Mouse (Mus musculus) embryo, embryonic 11.5 days (tissue): ENCODE measurements around the gene Grb10.

Experiments
- DNase-seq: peaks from one replicate; pipeline ENCODE4 v3.0.0-alpha.2; 2012; ENCODE audit warnings: low read depth, low spot score

Gene Grb10

DNA sequence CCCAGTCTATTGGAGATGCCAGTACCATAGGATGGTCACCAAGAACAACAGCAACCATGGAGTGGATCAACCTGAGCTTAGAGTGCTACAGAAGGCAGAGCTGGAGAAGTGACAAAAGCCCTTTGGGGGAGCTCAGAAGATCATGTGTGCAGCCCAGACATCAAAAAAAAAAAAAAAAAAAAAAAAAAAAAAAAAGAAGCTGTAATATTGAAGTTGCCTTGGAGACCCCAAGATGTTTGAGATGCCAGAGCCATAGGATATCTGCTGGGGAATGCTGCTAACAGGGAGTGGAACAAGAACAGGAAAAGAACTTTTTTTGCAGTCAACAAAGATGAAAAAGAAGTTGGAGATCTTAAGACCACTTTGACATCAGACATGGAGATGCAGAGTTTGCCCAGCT is 133.0 kb downstream of the Grb10 start:
- DNase-seq, result no peak

DNA sequence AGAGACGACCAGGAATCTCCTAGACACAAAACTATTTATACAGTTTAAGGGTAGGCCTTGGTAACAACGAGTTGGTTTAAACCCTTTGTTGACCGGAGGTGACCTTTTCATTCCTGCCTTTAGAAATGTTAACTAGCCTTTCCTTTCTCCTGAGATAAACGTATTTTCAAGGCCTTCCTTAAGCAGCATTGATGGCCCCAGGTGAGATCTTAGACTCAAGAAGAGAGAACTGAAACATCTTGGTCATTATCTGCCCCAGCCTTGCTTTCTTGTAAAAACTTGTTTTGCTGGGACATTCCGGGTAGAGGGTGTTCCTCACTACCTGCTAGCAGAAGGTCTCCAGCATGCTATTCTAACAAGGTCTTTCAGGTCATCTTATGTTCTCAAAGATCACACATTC is 133.5 kb downstream of the Grb10 start:
- DNase-seq, result no peak

DNA sequence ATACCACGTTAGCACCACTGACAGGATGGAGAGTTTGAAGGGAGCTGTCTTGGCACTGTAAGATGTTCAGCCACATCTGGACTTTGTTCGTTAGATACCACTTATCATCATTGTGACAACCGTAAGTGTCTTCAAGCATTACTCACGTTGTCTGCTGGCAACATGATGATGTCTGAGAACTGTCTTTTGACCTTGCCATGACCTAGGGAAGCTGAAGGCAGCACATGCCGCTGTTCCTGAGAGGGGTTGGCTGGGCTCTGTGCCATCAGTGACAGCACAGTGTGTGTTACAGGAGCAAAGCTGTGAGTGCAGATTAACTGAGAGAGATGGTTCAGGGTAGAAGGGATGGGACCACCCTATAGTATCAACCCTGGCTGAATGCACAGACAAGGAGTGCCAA is 137.0 kb downstream of the Grb10 start:
- DNase-seq, result no peak

DNA sequence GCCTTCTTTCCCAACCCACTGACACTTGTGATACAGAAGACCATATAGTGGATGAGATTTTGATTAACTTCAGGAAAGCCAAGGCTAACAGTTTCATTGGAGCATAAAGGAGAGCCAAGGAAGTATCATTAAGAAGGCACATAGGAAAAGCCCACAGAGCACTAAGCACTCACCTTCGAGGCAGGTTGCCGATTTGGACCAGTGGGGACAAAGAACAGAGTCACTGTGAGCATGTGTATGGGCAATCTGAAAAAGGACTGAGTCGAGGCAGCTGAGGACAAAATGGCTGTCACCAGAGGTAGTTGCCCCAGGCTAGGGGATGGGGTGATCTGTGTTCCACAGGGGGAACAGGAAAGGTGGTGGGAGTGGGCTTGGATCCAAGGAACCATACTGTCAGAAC is 140.0 kb downstream of the Grb10 start:
- DNase-seq, result no peak

DNA sequence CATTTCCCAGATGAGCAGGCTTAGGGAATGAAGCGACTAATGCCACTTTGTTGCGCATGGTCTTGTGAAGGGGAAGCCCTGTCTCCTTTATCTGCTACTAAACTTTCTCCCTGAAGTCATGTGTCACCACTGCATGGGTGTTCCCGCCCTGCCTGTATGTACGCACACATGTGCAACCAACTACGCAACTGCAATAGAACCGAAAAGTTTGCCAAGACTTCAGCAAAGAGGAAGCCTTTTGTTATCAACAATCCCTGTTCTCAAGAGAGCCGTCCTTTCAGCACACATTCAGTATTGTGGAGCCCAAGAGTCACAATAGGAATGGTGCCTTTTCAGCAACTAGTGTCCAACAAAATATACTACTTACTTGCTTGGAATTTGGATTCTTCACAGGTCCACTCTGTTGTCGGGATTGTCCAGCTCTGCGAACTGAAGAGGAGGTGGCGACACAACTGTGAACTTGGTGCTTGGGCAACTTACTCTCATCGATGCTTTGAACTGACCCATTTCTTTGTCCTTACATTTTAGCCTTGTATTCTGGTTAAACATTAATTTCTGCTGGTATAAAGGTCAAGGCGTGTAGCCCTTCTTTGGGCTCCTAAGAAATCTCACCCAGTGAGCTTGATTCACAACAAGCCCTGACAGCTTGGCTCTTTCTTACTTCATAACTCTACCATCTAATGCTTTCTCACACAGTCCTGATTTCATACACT is 140.7 kb downstream of the Grb10 start, which contains the start of gene Ddc:
Gene Ddc, minus strand, starts transcription at position 500 of the 713 bp plus-strand sequence.
- no peak for DNase-seq

DNA sequence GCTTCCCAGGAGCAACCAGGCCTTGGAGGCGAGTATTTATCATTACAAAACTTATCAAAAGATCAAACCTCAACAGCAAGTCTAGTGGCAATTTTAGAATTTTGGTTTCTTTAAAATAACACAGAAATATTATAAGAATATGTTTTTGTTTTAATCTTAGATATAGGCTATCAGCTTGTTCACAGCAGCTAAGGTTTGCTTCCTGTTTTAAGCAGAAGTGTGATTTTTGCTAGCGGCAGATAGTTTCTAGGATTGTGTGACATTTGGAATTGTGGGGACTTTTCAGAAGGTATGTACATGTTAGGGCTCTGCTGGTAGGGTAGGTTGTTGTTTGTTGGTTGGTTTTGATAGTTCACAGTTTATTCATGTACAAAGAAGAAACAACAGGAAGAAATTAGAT is 143.0 kb downstream of the Grb10 start:
- DNase-seq, result no peak

DNA sequence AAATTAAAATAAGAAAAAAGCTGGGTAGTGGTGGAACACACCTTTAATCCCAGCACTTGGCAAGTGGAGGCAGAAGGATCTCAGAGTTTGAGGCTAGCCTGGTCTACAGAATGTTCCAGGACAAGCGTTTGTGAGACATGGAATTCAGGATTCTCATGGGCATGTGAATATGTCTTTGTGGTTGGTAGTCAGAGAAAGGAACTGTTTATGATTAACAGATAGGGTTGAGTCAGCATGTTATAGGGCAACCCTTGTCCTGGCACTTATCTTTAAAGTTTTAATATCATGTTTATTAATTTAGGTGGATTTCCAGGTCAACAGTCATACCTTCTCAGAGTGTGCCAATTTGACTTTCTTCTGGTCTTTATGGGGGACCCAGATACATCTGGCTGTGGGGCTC is 144.7 kb downstream of the Grb10 start:
- no peak for DNase-seq

DNA sequence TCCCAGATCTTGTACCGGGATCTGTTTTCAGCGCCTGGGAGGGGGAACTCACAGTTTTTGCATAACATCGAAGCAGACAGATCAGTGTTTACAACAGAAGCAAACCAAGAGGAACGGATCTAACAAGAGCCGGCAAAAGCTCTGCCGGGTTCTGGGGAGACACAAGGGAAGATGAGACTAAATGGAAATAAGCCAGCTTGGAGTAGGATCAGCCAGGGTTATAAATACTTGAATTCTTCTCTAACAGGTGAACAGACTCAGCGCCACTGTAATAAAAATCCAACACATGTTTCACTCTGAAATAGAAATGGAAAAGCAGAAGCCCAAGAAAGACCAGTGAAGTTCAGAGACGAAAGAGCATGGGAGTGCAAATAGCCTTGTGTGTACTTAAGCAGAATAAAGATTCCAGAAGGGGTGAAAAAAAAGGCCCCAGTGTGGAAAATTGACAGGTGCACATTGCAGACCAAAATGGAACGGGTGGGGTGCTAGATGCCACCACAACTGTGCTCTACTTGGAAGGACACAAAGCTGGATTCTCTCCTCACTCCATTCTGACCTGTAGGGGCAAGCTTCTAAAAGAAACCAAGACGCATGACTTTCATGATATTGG is 145.4 kb downstream of the Grb10 start:
- DNase-seq, result no peak

DNA sequence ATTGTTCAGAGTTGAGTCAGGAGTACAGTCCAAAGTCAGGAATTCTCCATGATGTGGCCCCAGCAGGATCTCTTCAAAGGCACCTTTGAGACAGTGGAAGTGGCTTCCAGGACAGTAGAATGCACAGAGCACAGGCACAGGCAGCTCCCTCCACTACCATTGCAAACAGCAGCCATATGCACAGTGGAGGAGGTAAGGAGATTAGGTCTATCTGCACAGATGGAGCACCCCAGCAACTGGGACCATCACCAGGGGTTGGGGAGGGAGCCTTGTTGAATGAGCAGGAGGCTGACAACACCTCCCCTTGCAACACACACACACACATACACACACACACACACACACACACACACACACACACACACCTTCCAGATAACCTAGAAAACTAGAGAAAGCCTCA is 146.7 kb downstream of the Grb10 start:
- DNase-seq, result no peak

DNA sequence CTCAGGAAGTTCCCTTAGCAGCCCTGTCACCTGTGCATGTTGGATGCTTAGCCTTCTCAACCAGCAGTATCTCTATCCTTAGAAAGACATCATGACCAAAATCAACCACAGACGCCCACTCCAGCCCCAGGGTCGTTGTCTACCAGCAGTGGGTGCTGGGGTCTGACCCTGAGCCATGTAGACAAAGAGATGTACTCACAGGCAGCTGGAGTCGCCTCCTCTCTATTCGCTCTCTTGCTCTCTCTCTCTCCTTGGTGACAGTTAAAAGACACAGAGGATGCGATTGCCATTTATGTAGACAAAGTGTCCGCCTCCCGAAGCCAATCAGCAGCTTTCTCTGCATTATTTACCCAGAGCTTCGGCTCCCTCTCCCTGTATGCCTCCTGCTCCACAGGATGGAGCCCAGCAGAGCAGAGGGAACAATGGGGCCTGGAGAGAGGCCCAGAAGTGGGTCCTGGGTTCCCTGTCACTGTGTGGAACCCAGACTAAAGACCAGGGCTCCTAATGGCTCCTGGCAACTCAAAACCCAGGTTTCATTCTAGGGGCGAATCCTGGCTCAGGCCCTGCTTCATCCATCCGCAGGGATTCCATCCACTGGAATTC is 148.2 kb downstream of the Grb10 start:
- DNase-seq, result no peak

DNA sequence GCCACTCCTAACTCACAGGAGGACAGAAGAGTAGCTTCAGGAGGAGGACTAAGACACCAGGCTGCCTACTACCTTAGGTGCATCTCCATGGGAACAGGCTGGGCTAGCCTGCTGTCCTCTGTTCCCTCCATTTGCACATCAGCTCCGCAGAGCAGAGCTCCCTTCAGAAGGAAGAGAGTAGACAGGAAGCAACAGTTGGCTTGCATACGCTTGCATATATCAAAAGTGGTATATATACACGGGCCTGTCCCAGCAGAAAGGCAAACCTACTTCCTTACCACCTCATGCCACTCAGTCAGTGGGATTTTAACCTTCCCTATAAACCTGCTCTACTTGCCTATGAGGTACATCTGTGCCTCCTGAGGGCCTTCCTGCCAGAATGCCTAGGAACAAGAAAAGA is 149.8 kb downstream of the Grb10 start:
- no peak for DNase-seq

DNA sequence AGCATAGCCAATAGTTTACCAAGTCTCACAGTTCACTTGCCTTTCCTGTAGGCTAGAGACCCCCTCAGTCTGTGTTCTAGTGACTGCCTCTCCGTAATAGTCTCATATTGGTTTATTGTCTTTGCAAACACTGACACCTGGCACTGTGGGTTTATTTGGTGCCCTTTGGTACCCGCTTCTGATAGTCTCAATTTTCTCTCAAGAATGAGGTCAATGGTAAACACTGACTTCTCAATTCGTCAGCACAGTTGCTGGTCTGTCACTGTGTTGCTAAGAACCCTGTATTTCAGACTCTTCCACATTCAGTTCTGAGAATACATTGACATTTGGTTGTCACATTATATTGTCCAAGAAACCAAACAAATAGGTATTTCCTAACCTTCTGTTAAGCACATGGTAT is 150.4 kb downstream of the Grb10 start:
- DNase-seq, result no peak

DNA sequence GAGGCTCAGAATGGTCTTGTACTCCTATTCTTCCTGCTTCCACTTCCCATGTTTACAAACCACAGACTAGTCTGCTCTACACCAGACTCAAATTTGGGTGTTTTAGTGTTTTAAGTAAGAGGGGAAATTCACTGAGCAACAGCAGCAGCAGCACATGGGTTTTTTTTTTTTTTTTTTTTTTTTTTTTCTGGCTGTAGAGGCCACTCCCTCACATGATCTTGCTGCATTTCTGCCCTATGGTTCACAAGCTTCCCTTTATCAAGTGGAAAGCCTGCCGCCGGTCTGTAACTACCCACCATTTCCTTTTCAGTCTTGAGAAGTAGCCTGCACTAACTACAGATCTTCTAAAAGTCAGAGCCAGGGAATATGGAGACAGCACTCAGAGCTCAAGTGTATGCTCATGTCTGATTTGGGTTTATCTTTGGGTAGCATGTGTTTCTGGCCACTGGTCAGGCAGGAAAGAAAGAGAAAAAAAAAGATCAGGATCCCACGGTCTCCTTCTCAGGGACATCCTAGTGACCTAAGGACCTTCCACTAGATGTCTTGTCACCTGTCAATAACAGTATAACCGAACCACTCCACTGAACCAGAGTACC is 152.0 kb downstream of the Grb10 start:
- no peak for DNase-seq

DNA sequence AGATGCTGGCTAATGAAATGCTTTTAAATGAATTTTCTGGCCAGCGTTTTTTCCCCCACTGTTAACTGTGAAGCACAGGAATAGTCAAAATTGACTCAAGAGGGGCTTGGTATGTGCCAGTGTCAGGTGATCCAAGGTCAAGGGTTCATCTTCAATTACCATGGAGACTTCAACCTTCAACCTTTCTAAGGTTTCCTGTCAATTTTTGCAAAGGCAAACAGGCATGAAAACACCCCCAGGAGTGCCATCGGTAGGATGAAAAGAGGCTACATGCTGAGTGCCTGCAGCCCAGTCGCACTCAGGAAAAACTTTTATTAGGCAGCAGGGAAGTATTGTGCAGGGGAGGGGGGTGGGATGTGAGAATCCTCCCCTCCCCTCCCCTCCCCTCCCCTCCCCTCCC is 152.6 kb downstream of the Grb10 start:
- DNase-seq, result no peak

DNA sequence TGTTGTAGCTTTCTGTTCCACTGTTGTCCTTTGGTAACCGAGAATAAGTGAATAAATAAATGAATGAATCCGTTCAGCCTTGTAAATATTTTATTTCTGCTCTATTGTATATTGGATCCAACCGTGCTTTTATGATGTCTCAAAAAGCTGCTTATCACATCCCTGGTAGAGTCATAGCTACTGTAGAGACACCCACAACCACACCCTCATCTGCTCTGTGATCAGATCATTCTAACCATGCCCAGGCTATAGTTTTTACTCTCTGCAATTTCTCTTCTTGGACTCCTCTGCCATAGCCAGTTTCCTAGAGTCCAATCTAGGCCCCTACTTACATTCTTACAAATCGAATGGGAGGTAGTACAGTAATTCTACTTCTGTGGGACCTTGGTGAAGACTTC is 153.2 kb downstream of the Grb10 start:
- no peak for DNase-seq

DNA sequence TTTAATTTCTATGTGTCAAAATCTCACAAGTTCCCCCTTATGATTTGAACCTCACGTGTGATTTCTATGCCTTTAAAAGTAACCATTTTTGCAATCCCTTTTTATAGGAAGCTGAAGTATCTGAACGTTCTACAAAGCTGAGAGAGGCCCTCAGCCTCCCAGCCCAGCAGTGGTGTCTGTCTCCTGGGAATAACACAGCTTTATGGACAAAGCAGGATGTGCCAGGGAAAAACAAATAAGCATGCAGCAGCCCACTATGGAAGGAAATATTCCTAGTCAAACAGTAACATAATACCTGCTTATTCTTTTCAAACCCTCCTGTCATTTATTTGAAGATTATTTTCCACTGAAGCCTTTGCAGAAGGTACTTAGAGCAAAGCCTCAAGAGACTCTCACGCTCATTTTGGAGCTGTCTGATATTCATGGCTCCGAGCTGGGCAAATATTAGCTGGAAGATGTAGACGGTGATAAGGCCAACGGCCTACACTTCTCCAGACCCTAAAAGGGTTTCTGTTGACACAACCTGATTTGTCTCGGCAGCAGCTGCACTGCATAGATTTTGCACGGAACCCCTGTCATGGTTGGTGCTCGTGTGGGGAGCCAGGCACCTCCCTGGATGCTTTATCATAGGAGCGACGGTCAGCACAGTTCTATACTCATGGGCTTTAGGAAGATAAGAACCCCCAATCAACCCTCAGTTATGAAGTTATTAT is 153.8 kb downstream of the Grb10 start:
- no peak for DNase-seq

DNA sequence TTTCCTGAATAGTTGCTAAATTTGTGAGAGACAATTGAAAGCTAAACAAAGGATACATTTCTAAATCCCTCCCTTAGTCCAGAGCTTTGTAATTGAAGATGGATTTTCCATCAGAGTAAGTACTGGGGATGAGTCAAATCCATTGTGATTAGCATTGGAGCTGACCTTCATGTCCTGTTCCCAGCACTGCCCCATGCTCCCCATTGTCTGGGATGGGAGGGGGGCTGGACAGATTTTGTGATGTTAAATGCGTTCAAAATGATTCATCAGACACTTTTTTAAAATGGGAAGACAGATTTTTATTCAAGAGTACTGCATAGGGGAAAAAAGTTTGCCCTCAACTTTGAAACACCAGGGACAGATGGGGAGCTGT is 156.7 kb downstream of the Grb10 start:
- DNase-seq, result no peak

DNA sequence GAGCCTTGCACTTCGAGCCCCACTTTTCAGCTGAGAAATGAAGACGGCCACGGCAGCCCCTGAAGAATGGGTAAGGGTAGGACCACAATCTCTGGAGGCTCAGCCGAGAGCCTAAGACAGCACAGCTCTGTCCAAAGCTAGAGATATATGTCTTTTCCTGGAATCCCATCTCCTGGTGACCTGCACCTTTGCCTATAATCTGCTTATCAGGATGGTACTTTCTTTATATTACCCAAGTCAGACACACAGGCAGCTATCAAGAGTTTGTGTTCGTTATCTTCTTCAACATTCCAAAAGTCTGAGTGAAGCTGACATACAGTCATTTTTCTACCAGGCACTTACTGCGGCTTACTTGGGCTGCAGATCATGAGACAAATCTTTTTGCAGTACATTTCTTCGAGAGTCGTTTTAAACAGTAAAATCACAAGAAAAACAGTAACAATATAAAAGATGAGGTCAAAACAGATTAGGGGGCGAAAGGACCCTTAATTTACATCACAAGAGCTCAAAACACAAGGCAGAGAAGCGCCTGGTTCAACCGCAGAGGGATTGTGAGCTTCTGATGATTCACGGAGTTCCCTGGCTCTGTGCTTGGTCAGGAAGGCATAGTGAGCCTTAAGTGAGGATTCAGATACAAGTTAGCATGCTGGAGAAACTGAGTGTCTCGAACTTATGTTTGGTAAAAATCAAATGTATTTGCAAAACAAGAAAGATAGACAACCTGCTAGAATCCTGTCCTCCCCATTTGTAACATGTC is 157.3 kb downstream of the Grb10 start:
- no peak for DNase-seq
